Mouse (Mus musculus) heart, adult 2 months (tissue): ENCODE measurements around the gene Pagr1a. TPM values are rescaled to one million over a fixed set of nuclear protein-coding genes. Genes with fewer than 3 reads are reported as not detected.

Experiments
- DNase-seq, 2 experiments: peaks; one replicate each; pipeline ENCODE4 v3.0.0; 2021
- H3K27ac ChIP-seq: fragments of 200-600 bp; 2 replicates; pipeline ENCODE4 v1.8.1; 2022
- H3K27me3 ChIP-seq: fragments of 200-500 bp; 2 replicates; pipeline ENCODE4 v1.6.1; 2012; ENCODE audit warnings: mild to moderate bottlenecking, low read length, inconsistent platforms, mixed read lengths; ENCODE audit not compliant: control insufficient read depth, insufficient read depth
- H3K36me3 ChIP-seq: fragments of 200-500 bp; 2 replicates; pipeline ENCODE4 v1.6.1; 2012; ENCODE audit warnings: low read length, inconsistent platforms; ENCODE audit not compliant: control insufficient read depth, insufficient read depth
- H3K4me1 ChIP-seq: fragments of 200-500 bp; 2 replicates; pipeline ENCODE4 v1.6.1; 2011; ENCODE audit warnings: low read length; ENCODE audit not compliant: control insufficient read depth, insufficient read depth
- H3K4me3 ChIP-seq: fragments of 200-600 bp; 2 replicates; pipeline ENCODE4 v1.8.1; 2022
- H3K79me2 ChIP-seq: fragments of 200-500 bp; replicated peaks from 2 replicates; pipeline ENCODE4 v1.6.1; 2012; ENCODE audit warnings: mild to moderate bottlenecking, inconsistent platforms, low read length, moderate library complexity, mixed read lengths; ENCODE audit not compliant: control insufficient read depth, insufficient read depth
- H3K9ac ChIP-seq: fragments of 200-500 bp; 2 replicates; pipeline ENCODE4 v1.6.1; 2012; ENCODE audit warnings: low read depth, mild to moderate bottlenecking, control low read depth, inconsistent platforms, low read length, mixed read lengths
- CTCF ChIP-seq: fragments of 200-600 bp; IDR thresholded peaks from 2 replicates; pipeline ENCODE4 v1.8.1; 2022; ENCODE audit warnings: antibody characterized with exemption, mild to moderate bottlenecking, moderate library complexity
- EP300 ChIP-seq: fragments of 200-500 bp; IDR thresholded peaks from 2 replicates; pipeline ENCODE4 v1.6.1; 2011; ENCODE audit warnings: low read depth, low read length, control low read depth; ENCODE audit not compliant: insufficient read depth
- POLR2A ChIP-seq: fragments of 200-500 bp; IDR thresholded peaks from 2 replicates; pipeline ENCODE4 v1.6.1; 2011; ENCODE audit warnings: mild to moderate bottlenecking, low read depth, low read length, control low read depth; ENCODE audit not compliant: insufficient read depth
- WGBS: fragments of 180-500 bp; shearing (Covaris S2); methylation state at CpG from one replicate; pipeline ENCODE4 v1.1.7; 2018; 5-methylcytosine and 5-hydroxymethylcytosine counted together
- intact Hi-C: fragments of 180-260 bp; cut with DNase I; formaldehyde crosslinking; loops from one replicate; pipeline ENCODE4 v1.15.1; 2025
- polyA plus RNA-seq: library from polyadenylated mRNA; depleted of rRNA; stranded (reverse); fragments of >200 nt; gene quantifications from 2 replicates; pipeline ENCODE4 v1.2.3, GENCODE M21; 2012
- total RNA-seq, 2 experiments: library from RNA; stranded (reverse); gene quantifications; 2 replicates each; pipeline ENCODE4 v1.2.3; 2021

The Pagr1a gene
- total and polyA plus RNA-seq, 3 experiments = 3.6 to 21.4 (median 12.8) TPM

- intact Hi-C loops = loop anchor here (10.0 kb wide), 1 partner anchor 176 kb away; the partner anchor contains the start of gene Cd2bp2
- H3K9ac ChIP-seq = no peak overlapping the region
- no peak overlapping the region for H3K4me3 ChIP-seq
Measured at GRCm38 (mm10) chr7:127018416-127019305, 1.5 kb upstream of the Pagr1a start.

GRCm38 (mm10) chr7:127017950-127018345 lies 796 bp upstream of the Pagr1a start:
- no peaks in the 10 kb centered on the region for H3K27me3 ChIP-seq
- peak in 1 of 2 experiments; percentile 8 for DNase-seq
- 0 out of 2 replicates have a peak overlapping the region, but pooled peaks have one; percentile 12 for H3K9ac ChIP-seq
- peaks cover 15% of the 10 kb centered on the region for H3K4me1 ChIP-seq
- H3K27ac ChIP-seq = peak overlapping the region; percentile 93
- WGBS = 52% methylated on average over 6 of the region's 6 CpGs
- peaks cover 5% of the 10 kb centered on the region for H3K36me3 ChIP-seq
- intact Hi-C loops = loop anchor here (1.0 to 10.0 kb wide), 4 partner anchors 7 to 177 kb away; partner anchors contain the start of genes Cd2bp2 and Cdiptos
- H3K4me3 ChIP-seq = no peak overlapping the region
- peaks cover 2% of the 10 kb centered on the region; the same call in 1 of the 2 replicates for H3K79me2 ChIP-seq
- TF ChIP-seq EP300 (no peak), POLR2A (no peak), CTCF (no peak)

More at GRCm38 (mm10) chr7:127018416-127019305, 1.5 kb upstream of the Pagr1a start:
- Histone ChIP-seq H3K4me1 (peaks cover 11% of the 10 kb centered on the region), H3K27me3 (no peaks in the 10 kb centered on the region), H3K27ac (peak overlapping the region; percentile 15), H3K79me2 (peaks cover 2% of the 10 kb centered on the region; the same call in 1 of the 2 replicates), H3K36me3 (peaks cover 5% of the 10 kb centered on the region)
- TF ChIP-seq POLR2A (no peak), EP300 (no peak), CTCF (no peak)
- peak in 1 of 2 experiments; percentile 10 for DNase-seq
- WGBS = 57% methylated on average over 15 of the region's 15 CpGs

GRCm38 (mm10) chr7:127016486-127016938 lies 640 bp downstream of the Pagr1a start:
- DNase-seq = no peak
- peaks cover 16% of the 10 kb centered on the region for H3K4me1 ChIP-seq
- WGBS = under 1% methylated on average over 22 of the region's 22 CpGs

GRCm38 (mm10) chr7:127016481-127016485 lies 869 bp downstream of the Pagr1a start, which contains the start of gene Pagr1b:
TSS of gene Pagr1b (minus strand) at chr7:127016484.
- H3K4me1 ChIP-seq = peaks cover 16% of the 10 kb centered on the region
- H3K4me3 ChIP-seq = peak within 1 kb of the TSS; percentile 82
- H3K27ac ChIP-seq = peak within 1 kb of the TSS; percentile 93
- peaks cover 4% of the 10 kb centered on the region; the same call in 1 of the 2 replicates for H3K79me2 ChIP-seq
- H3K9ac ChIP-seq = peak within 1 kb of the TSS; percentile 87
- TF ChIP-seq EP300 (no peak), CTCF (no peak), POLR2A (no peak)
- intact Hi-C loops = loop anchor here (2.0 to 10.0 kb wide), 2 partner anchors 89 to 179 kb away; partner anchors contain the start of gene Cd2bp2
- no peaks in the 10 kb centered on the region for H3K27me3 ChIP-seq
- H3K36me3 ChIP-seq = peaks cover 5% of the 10 kb centered on the region
- no peak for DNase-seq

More at GRCm38 (mm10) chr7:127016486-127016938, 640 bp downstream of the Pagr1a start:
- peaks cover 4% of the 10 kb centered on the region; the same call in 1 of the 2 replicates for H3K79me2 ChIP-seq
- H3K27ac ChIP-seq = peak overlapping the region; percentile 93
- peak overlapping the region; percentile 87 for H3K9ac ChIP-seq
- no peaks in the 10 kb centered on the region for H3K27me3 ChIP-seq
- intact Hi-C loops = loop anchor here (2.0 to 10.0 kb wide), 2 partner anchors 88 to 178 kb away; partner anchors contain the start of gene Cd2bp2
- H3K36me3 ChIP-seq = peaks cover 5% of the 10 kb centered on the region
- H3K4me3 ChIP-seq = peak overlapping the region; percentile 82
- TF ChIP-seq EP300 (no peak), CTCF (no peak), POLR2A (peak; percentile 62)

DNA sequence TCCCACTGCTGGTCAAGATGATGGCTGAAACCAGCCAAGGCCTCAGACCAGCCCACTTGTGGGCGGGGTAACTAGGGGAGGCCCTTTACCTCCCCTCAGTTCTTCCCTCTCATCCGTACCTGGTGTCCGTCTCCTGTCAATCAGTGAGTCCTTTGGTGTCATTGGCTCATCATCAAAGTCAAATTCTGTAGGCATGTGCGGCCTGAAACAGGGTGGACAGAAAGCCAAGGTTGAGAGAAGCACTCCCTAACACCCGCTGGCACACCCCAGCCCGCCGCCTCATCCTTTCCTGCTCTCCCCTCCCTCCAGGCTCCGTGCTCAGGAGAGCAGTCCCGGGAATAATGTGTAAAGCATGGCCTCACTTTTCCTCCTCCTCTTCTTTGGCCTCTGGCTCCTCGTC lies 1.1 kb downstream of the Pagr1a start:
- Histone ChIP-seq H3K36me3 (peaks cover 5% of the 10 kb centered on the region), H3K27me3 (no peaks in the 10 kb centered on the region), H3K4me3 (peak overlapping the region; percentile 82), H3K79me2 (peaks cover 4% of the 10 kb centered on the region; the same call in 1 of the 2 replicates), H3K9ac (peak overlapping the region; percentile 87), H3K4me1 (peaks cover 16% of the 10 kb centered on the region), H3K27ac (peak overlapping the region; percentile 93)
- under 1% methylated on average over 10 of the region's 10 CpGs for WGBS
- intact Hi-C loops = loop anchor here (2.0 to 10.0 kb wide), 2 partner anchors 89 to 179 kb away; partner anchors contain the start of gene Cd2bp2
- TF ChIP-seq POLR2A (no peak), EP300 (no peak), CTCF (no peak)
- DNase-seq = peak in 1 of 2 experiments; percentile 55
